Mouse (Mus musculus) embryo, embryonic 11.5 days (tissue): Measurements from ENCODE around the gene B020011L13Rik.
"Not testable (repeated sequence)": the region's sequence is repeated elsewhere in the genome, so short reads cannot be mapped to it uniquely, and the experiment has no call there.

Source experiments
- DNase-seq: peaks from one replicate; pipeline ENCODE4 v3.0.0-alpha.2; 2012; ENCODE audit warnings: low read depth, low spot score

Gene B020011L13Rik

DNA sequence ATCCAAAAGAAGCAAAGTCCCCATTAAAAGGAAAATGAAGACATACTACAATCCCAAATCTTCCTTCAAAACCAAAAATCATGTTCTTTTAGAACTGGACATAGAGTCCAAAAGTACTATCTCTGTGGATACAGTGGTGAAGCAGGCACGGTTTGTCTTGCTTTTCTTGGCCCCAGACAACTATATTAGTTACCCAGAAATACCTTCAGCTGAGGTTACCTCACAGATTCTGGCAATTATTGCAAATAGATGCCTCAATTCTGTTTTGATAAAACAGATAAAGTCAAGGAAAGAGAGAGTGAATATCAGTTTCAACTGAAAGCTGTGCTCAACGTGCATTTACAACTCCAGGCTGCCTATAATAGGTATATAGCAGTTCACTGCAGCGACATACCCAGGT, at the start of gene B020011L13Rik:
Gene B020011L13Rik, plus strand, starts transcription at position 301 of the 400 bp plus-strand sequence.
- DNase-seq, result not testable (repeated sequence)

DNA sequence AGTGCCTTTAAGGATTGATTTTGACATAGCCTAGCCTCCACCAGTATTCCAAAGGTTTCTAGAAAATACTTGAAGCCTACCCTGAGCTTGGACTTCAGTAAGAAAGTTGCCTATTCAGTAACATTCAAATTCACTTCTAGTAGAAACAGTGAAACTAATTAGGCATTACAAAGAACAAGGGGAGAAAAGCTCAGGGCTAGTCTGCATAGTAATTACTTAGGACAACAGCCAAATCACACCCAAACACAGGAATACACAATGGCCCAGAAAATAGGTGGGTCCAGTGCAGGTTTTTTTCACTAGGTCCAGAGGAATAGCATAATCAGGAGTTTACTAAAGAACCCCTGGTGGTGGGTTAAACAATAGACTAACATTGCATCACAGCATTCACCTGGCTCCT, 35.3 kb downstream of the B020011L13Rik start:
- DNase-seq, result not testable (repeated sequence)

DNA sequence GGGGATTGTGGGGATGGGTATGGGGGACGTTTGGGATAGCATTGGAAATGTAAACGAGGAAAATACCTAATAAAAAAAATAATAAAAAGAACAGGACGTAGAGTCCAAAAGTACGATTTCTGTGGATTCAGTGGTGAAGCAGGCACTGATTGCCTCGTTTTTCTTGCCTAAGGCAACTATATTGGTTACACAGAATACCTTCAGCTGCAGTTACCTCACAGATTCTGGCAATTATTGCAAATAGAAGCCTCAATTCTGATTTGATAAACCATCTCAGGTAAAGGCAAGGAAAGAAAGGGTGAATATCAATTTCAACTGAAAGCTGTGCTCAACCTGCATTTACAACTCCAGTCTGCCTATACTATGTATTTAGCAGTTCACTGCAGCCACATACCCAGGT, 48.8 kb downstream of the B020011L13Rik start, which contains the start of gene Gm28360:
Gene Gm28360, plus strand, starts transcription at position 301 of the 400 bp plus-strand sequence.
- not testable (repeated sequence) for DNase-seq

DNA sequence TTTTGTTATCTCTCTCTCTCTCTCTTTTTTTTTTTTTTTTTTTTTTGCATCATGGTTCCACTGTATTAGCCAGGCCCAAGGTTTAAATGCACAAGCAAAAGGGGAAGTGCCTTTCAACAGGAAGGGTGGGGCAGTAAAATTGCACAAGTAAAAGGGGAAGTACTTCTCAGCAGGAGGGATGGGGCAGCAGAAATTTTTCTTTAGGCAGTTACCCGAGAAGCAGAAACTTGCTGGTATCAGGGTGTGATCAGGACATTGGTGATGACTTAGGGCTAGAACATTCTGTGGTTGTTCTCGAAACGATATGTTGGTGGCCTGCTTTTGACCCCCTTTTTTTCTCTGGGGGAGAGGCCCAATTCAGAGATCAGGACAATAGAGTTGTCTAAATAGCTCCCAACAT, 70.8 kb downstream of the B020011L13Rik start:
- not testable (repeated sequence) for DNase-seq
